Mouse (Mus musculus) hindbrain, postnatal 0 days (tissue): Measurements from ENCODE around the gene Crocc. TPM values are rescaled to one million over a fixed set of nuclear protein-coding genes. Genes with fewer than 3 reads are reported as not detected.
A peak's percentile ranks its signal among the peaks of the same experiment; 100 is the strongest.

Experiments
- ATAC-seq: fragments of 200-750 bp; cut with Nextera tagmentation; 2 replicates; pipeline ENCODE4 v1.8.0; 2017; ENCODE audit warnings: mild to moderate bottlenecking, moderate TSS enrichment, moderate library complexity
- DNase-seq: peaks from one replicate; pipeline ENCODE4 v3.0.0-alpha.2; 2015; ENCODE audit warnings: low spot score
- H3K27ac ChIP-seq: fragments of 300-500 bp; sonication (generic); 2 replicates; pipeline ENCODE4 v1.5.1; 2014; ENCODE audit warnings: mild to moderate bottlenecking
- H3K27me3 ChIP-seq: fragments of 300-500 bp; sonication (generic); 2 replicates; pipeline ENCODE4 v1.6.1; 2014; ENCODE audit warnings: low read length, mixed read lengths; ENCODE audit not compliant: insufficient read depth
- H3K36me3 ChIP-seq: fragments of 300-500 bp; sonication (generic); 2 replicates; pipeline ENCODE4 v1.6.1; 2014; ENCODE audit warnings: low read length, mixed read lengths; ENCODE audit not compliant: insufficient read depth
- H3K4me1 ChIP-seq: fragments of 300-500 bp; sonication (generic); 2 replicates; pipeline ENCODE4 v1.6.1; 2014; ENCODE audit warnings: antibody characterized with exemption, low read length, mixed read lengths; ENCODE audit not compliant: insufficient read depth
- H3K4me2 ChIP-seq: fragments of 300-500 bp; sonication (generic); 2 replicates; pipeline ENCODE4 v1.6.1; 2014; ENCODE audit warnings: low read depth, mild to moderate bottlenecking, low read length, moderate library complexity, mixed read lengths
- H3K4me3 ChIP-seq: fragments of 300-500 bp; sonication (generic); 2 replicates; pipeline ENCODE4 v1.5.1; 2014; ENCODE audit warnings: low read length
- H3K9ac ChIP-seq: fragments of 300-500 bp; sonication (generic); replicated peaks from 2 replicates; pipeline ENCODE4 v1.6.1; 2014; ENCODE audit warnings: mild to moderate bottlenecking, low read length, moderate library complexity, mixed read lengths
- H3K9me3 ChIP-seq: fragments of 300-500 bp; sonication (generic); 2 replicates; pipeline ENCODE4 v1.6.1; 2016; ENCODE audit warnings: low read length, mixed read lengths
- CTCF ChIP-seq: IDR thresholded peaks from 2 replicates; pipeline ENCODE4 v1.5.1; 2016; ENCODE audit warnings: antibody characterized with exemption, control low read depth, low read depth
- WGBS: fragments of 180-500 bp; shearing (Covaris S2); extraction: QIAGEN DNeasy Blood & Tissue Kit; methylation state at CpG from one replicate; pipeline ENCODE4 v1.1.7; 2014; 5-methylcytosine and 5-hydroxymethylcytosine counted together
- polyA plus RNA-seq: library from polyadenylated mRNA; unstranded; fragments of >200 nt; fragmentation: Nextera tagmentation; extraction: Ambion mirVana; gene quantifications from 2 replicates; pipeline ENCODE4 v1.2.1, GENCODE M21; 2015
- total RNA-seq: library from RNA; depleted of rRNA; stranded (reverse); fragments of >200 nt; gene quantifications from 2 replicates; pipeline ENCODE4 v1.2.3, GENCODE M21; 2014

The Crocc gene
- total and polyA plus RNA-seq, 2 experiments from 2014 or later = 3.9 to 18.7 TPM

- DNase-seq (peak; percentile 85), ATAC-seq (peak; percentile 63)
- H3K4me3 ChIP-seq = no peak overlapping the region
- H3K4me1 ChIP-seq = peaks cover 17% of the 10 kb centered on the region
- peak; percentile 89 for TF ChIP-seq CTCF
- H3K27ac ChIP-seq = 0 out of 2 replicates have a peak overlapping the region, but pooled peaks have one; percentile 4
- no peaks in the 10 kb centered on the region for H3K9me3 ChIP-seq
- H3K36me3 ChIP-seq = no peaks in the 10 kb centered on the region
- H3K4me2 ChIP-seq = no peak overlapping the region
- H3K9ac ChIP-seq = no peak overlapping the region
- H3K27me3 ChIP-seq = no peaks in the 10 kb centered on the region
- 9% methylated on average over 8 of the region's 8 CpGs for WGBS
These were observed 15.5 kb downstream of the Crocc start for GRCm38 (mm10) chr4:141044816-141045215.

- no peaks in the 10 kb centered on the region for H3K27me3 ChIP-seq
- H3K4me2 ChIP-seq = no peak overlapping the region
- H3K4me1 ChIP-seq = no peaks in the 10 kb centered on the region
- H3K36me3 ChIP-seq = no peaks in the 10 kb centered on the region
- no peaks in the 10 kb centered on the region for H3K9me3 ChIP-seq
- WGBS = 47% methylated on average over 12 of the region's 12 CpGs
- no peak overlapping the region for H3K9ac ChIP-seq
- DNase-seq (no peak), ATAC-seq (no peak)
- TF ChIP-seq CTCF = no peak
- H3K4me3 ChIP-seq = no peak overlapping the region
- no peak overlapping the region for H3K27ac ChIP-seq
These were observed 19.2 kb downstream of the Crocc start for GRCm38 (mm10) chr4:141041117-141041516.

GRCm38 (mm10) chr4:141033606-141034549 is 26.5 kb downstream of the Crocc start:
- no peaks in the 10 kb centered on the region for H3K4me1 ChIP-seq
- H3K4me3 ChIP-seq = no peak overlapping the region
- ATAC-seq (no peak), DNase-seq (no peak)
- no peaks in the 10 kb centered on the region for H3K9me3 ChIP-seq
- H3K4me2 ChIP-seq = no peak overlapping the region
- no peaks in the 10 kb centered on the region for H3K27me3 ChIP-seq
- H3K27ac ChIP-seq = no peak overlapping the region
- TF ChIP-seq CTCF = peak; percentile 23; the same call in 1 of the 2 replicates
- WGBS = 48% methylated on average over 24 of the region's 27 CpGs
- no peak overlapping the region for H3K9ac ChIP-seq
- H3K36me3 ChIP-seq = peaks cover 10% of the 10 kb centered on the region

GRCm38 (mm10) chr4:141031733-141032132 is 28.6 kb downstream of the Crocc start:
- WGBS = 14% methylated on average over 6 of the region's 6 CpGs

GRCm38 (mm10) chr4:141030541-141031206 is 29.7 kb downstream of the Crocc start:
- Histone ChIP-seq H3K36me3 (peaks cover 16% of the 10 kb centered on the region), H3K27me3 (no peaks in the 10 kb centered on the region)
- no peak for DNase-seq

More at GRCm38 (mm10) chr4:141031733-141032132, 28.6 kb downstream of the Crocc start:
- H3K9me3 ChIP-seq = no peaks in the 10 kb centered on the region
- ATAC-seq (peak; percentile 75), DNase-seq (peak; percentile 86)
- no peak overlapping the region for H3K4me2 ChIP-seq
- peak; percentile 99 for TF ChIP-seq CTCF
- no peaks in the 10 kb centered on the region for H3K27me3 ChIP-seq
- H3K27ac ChIP-seq = no peak overlapping the region
- H3K4me1 ChIP-seq = no peaks in the 10 kb centered on the region
- no peak overlapping the region for H3K9ac ChIP-seq
- peaks cover 13% of the 10 kb centered on the region for H3K36me3 ChIP-seq
- H3K4me3 ChIP-seq = no peak overlapping the region

DNA sequence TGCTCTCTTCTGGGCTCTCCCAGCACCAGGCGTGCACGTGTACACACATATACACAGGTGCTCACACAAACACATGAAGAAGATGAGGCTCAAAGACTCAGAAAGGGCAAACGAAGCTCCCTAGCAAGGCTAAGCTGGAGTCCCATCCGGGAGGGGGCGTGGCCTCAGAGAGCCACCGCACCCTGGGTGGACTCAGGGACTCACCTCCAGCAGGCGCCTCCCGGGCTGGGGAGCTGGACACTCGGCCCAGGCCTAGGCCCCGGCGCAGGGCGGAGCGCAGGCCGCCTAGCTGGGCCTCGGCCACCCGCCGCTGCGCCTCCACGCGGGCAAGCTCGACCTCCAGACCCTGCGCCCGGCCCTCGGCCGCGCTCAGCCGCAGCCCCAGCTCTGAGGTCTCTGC is 35.4 kb downstream of the Crocc start:
- ATAC-seq = no peak
- Histone ChIP-seq H3K4me1 (peaks cover 13% of the 10 kb centered on the region; the same call in 1 of the 2 replicates), H3K27me3 (no peaks in the 10 kb centered on the region), H3K4me2 (no peak overlapping the region), H3K9ac (no peak overlapping the region), H3K4me3 (no peak overlapping the region), H3K36me3 (peaks cover 12% of the 10 kb centered on the region), H3K27ac (no peak overlapping the region), H3K9me3 (no peaks in the 10 kb centered on the region)
- WGBS = 85% methylated on average over 22 of the region's 27 CpGs
- no peak for TF ChIP-seq CTCF
- DNase-seq = no peak

More at GRCm38 (mm10) chr4:141030541-141031206, 29.7 kb downstream of the Crocc start:
- Histone ChIP-seq H3K9ac (no peak overlapping the region), H3K9me3 (no peaks in the 10 kb centered on the region), H3K4me2 (no peak overlapping the region), H3K4me1 (no peaks in the 10 kb centered on the region), H3K4me3 (no peak overlapping the region), H3K27ac (no peak overlapping the region)
- 76% methylated on average over 18 of the region's 18 CpGs for WGBS
- no peak for ATAC-seq
- TF ChIP-seq CTCF = no peak
